Mouse (Mus musculus) cerebellum, adult 9-11 months (tissue): ENCODE measurements around the gene Sptlc2.

ENCODE experiments used
- DNase-seq: peaks from one replicate; pipeline ENCODE4 v3.0.0; 2022

The Sptlc2 gene

GRCm38 (mm10) chr12:87274853-87275831, 113.0 kb downstream of the Sptlc2 start:
- DNase-seq, result no peak

DNA sequence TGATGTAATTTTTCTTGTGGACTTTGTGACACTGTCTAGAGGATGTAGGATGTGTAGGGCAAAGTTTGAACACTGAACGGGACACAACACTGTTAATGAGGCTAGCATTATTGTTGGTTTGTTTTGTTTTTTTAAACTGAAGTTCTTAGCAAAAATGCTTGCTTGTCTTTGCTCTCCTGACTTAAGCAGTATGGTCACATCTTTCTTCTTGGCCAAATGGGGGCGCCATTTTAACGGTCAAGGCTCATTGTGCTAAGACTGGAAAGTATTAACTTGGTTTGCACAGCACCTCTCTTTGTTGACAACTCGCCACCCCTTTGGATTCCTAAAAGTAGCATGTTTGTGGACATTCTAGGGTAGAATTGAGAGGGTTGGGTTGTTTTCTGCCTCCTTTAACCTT, 120.5 kb downstream of the Sptlc2 start:
- peak; percentile 45 for DNase-seq

DNA sequence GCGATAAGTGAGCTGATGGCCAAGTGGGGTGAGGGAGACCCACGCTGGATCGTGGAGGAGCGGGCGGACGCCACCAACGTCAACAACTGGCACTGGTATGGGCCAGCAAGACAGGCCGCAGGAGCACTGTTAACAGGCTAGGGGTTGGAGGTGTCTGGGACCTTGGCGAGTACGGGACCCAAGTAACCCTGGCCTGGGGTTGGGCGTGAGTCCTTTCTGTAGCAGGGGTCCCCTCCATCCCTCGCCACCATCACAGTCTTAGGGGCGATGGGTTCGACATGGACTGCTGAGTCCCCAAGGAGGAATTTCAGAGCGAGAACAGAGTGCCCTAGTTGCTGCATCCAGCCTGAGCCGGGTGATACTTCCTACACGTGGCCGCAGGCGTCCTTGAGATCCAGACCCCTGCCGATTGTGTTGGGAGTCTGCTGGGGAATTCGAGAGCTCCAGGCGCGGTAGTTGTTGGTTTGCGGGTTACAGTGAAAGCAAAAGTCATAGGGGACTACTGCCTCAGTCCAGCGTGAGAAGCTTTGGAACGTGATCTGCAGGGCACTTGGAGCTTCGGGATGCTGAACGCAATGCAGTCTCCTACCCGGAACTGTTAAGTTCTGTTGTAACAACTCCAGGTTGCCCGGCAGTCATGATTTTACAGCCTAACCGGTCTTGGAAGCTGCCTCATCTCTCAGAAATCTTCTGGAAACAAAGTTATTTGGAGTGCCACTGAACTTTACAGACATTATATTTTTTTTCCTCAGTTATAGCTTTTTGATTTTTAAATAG, 121.1 kb downstream of the Sptlc2 start:
- no peak for DNase-seq

GRCm38 (mm10) chr12:87266108-87266826, 121.9 kb downstream of the Sptlc2 start, which contains the start of the genes Vipas39 and Ahsa1:
TSS of gene Vipas39 (minus strand) at chr12:87266256.
TSS of gene Ahsa1 (plus strand) at chr12:87266479.
- peak; percentile 95 for DNase-seq

DNA sequence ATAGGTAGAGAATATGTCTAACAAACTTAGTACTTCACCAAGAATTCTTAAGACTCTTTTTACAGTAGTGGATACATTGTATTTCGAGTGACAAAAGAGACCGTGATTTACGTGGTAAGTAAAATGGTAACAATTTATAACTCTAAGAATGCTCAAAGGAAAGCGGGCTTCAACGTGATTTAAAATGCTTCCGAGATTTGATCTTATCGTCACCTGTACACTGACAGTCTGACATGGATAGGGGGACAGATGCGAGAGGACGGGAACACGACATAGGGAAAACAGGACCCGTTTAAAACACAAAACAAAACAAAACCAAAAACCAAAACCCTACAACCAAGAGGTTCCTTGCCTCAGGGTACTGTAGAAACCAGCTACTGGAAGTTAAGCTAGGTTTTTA, 122.7 kb downstream of the Sptlc2 start:
- DNase-seq, result no peak

GRCm38 (mm10) chr12:87260562-87260961, 127.6 kb downstream of the Sptlc2 start:
- DNase-seq, result no peak

DNA sequence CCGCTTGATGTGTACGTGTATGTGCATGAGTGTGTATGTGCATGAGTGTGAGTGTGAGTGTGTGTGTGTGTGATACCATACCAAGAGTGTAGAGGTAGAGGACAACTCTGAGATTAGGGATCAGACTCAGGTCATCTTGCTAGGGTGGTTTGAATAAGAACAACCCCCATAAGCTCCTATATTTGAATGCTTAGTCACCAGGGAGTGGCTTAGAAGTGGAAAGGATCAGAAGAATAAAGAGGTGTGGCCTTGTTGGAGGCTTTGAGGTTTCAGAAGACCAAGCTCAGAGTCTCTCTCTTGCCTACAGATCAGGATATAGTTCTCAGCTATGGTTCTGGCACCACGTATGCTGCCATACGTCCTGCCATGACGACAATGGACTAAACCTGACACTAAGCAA, 131.5 kb downstream of the Sptlc2 start:
- no peak for DNase-seq
